30 mouse cellular contexts compared by ENCODE assay signal in the genomic region with DNA sequence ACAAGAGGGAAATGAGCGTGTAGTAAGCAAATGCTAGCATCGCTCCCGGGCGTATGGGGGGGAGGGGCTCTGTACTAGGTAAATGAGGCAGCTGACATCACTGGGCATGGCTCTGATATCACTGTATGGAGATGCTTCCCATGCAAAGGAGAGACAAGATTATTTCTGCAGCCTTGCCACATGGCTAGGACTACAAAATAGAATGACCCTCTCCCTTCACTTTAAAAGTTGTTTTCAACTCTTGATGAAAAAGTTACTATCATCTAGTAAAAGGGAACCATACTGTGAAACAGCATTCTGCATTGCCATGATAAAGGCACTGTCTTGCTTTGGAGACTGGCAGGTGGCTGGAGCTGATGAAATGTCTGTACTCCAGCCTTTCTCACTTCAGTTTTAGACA. TPM values are rescaled to one million over a fixed set of nuclear protein-coding genes. Genes with fewer than 3 reads are reported as not detected.
A peak's percentile ranks its signal among the peaks of the same experiment; 100 is the strongest.
DNase-seq lines count a peak whose midpoint lies in the region; ATAC-seq and TF ChIP-seq lines count a peak whose summit lies in the region.
"Had no signal": no experiment of that assay in that cellular context is flagged by ENCODE, and none has a peak within 500 bp of the region (broad histone marks: within the 10 kb centered on the region; RNA-seq: fewer than 3 reads in every experiment).

No protein-coding gene starts in this region.

- no peak for TF ChIP-seq CTCF in liver, embryonic 14.5 days (IDR thresholded peaks at IDR 0.05; ENCODE audit: low read depth)

- no peak overlapping the region for H3K4me3 ChIP-seq in liver, embryonic 14.5 days (ENCODE audit: insufficient read depth in 1 of 2, low read depth in 2 of 2, low read length in 2 of 2)
- H3K4me3 ChIP-seq: erythroblast, embryonic 14.5 days; heart, adult 2 months; limb, embryonic 13.5 days; lung, embryonic 15.5 days; midbrain, embryonic 13.5 days; myocyte had no signal

- no peaks in the 10 kb centered on the region for H3K9me3 ChIP-seq in liver, embryonic 14.5 days (ENCODE audit: control insufficient read depth, low read length)
- H3K9me3 ChIP-seq: limb, embryonic 13.5 days; lung, embryonic 15.5 days; midbrain, embryonic 13.5 days had no signal

- DNase-seq in retina, postnatal 1 day, result peak; percentile 14
- DNase-seq in retina, embryonic 14.5 days (ENCODE audit: low spot score), result no peak
- peak; percentile 28 to 37 (median 32) for DNase-seq in liver, embryonic 14.5 days (ENCODE audit: low read depth in 3 of 3, low spot score in 3 of 3)
- no peak for DNase-seq in frontal cortex, postnatal 14 days (ENCODE audit: low spot score in 2 of 2)
- no peak for DNase-seq in thymus, postnatal 25 days
- DNase-seq in cerebellum, adult 9-10 months, result no peak
- DNase-seq: B cell, adult 2 months; gastrocnemius, postnatal 25 days; heart, adult 2 months; heart, postnatal 36 days; kidney, adult 8-10 months; kidney, postnatal 25 days; layer of hippocampus, adult 9-11 months; lung, postnatal 4 days; right cerebral cortex, postnatal 25 days; thymus, adult 18-20 months had no signal

- no peaks in the 10 kb centered on the region for H3K27me3 ChIP-seq in liver, embryonic 14.5 days (ENCODE audit: control insufficient read depth, insufficient read depth, low read length)
- H3K27me3 ChIP-seq: limb, embryonic 13.5 days; lung, embryonic 15.5 days; midbrain, embryonic 13.5 days had no signal

- 25% methylated on average over 4 of the region's 4 CpGs for WGBS in liver, embryonic 14.5 days (ENCODE audit: insufficient replicate concordance)

- H3K4me2 ChIP-seq in liver, embryonic 14.5 days (ENCODE audit: low read depth), result no peak overlapping the region
- H3K4me2 ChIP-seq: hindbrain, embryonic 14.5 days; limb, embryonic 13.5 days; lung, embryonic 15.5 days; midbrain, embryonic 13.5 days had no signal

- peak; percentile 50; the same call in 1 of the 2 replicates for ATAC-seq in common myeloid progenitor, adult 5-6 weeks (replicated peaks; ENCODE audit: low read depth, poor library complexity, severe bottlenecking)
- ATAC-seq in liver, embryonic 14.5 days (ENCODE audit: insufficient read depth), result peak; percentile 80
- ATAC-seq: forebrain, embryonic 14.5 days; midbrain, embryonic 13.5 days had no signal

- H3K9ac ChIP-seq in liver, embryonic 14.5 days (replicated peaks), result no peak overlapping the region
- H3K9ac ChIP-seq: hindbrain, embryonic 14.5 days; limb, embryonic 13.5 days; lung, embryonic 15.5 days; midbrain, embryonic 13.5 days had no signal

- H3K4me1 ChIP-seq in liver, embryonic 14.5 days (replicated peaks; ENCODE audit: control insufficient read depth in 2 of 2, insufficient read depth in 2 of 2, low read length in 1 of 2), result peaks cover 4 to 17% of the 10 kb centered on the region in 2 experiments; a peak in 3 of 4 replicates
- H3K4me1 ChIP-seq: limb, embryonic 13.5 days; lung, embryonic 15.5 days; midbrain, embryonic 13.5 days had no signal

- H3K27ac ChIP-seq in liver, embryonic 14.5 days, result no peak overlapping the region
- H3K27ac ChIP-seq: heart, adult 2 months; hindbrain, embryonic 14.5 days; limb, embryonic 13.5 days; lung, embryonic 15.5 days; midbrain, embryonic 13.5 days had no signal

- H3K36me3 ChIP-seq in liver, embryonic 14.5 days (replicated peaks; ENCODE audit: control insufficient read depth, insufficient read depth, low read depth), result no peaks in the 10 kb centered on the region
- H3K36me3 ChIP-seq: limb, embryonic 13.5 days; lung, embryonic 15.5 days; midbrain, embryonic 13.5 days had no signal

- peak; percentile 71 for TF ChIP-seq EP300 in liver, embryonic 14.5 days (IDR thresholded peaks at IDR 0.05; ENCODE audit: low read depth)

RNA-seq across cellular contexts. Expression of a gene that starts 18.2 kb away (rescaled TPM):
- total RNA-seq in common myeloid progenitor, adult 5-6 weeks (2017), result 3.2 and 7.7 TPM in 2 replicates
- 0.92 and 0.99 TPM in 2 replicates for polyA plus RNA-seq in liver, embryonic 14.5 days (2012; rRNA removed)
- polyA plus RNA-seq in liver, embryonic 14.5 days (2014; fragmentation: Nextera tagmentation; extraction: Ambion mirVana), result 0.78 and 0.98 TPM in 2 replicates

RNA-seq across cellular contexts. Expression of a gene that starts 55.6 kb away (rescaled TPM):
- not detected in 2 replicates for total RNA-seq in common myeloid progenitor, adult 5-6 weeks (2017)
- not detected in 2 replicates for polyA plus RNA-seq in liver, embryonic 14.5 days (2012; rRNA removed)
- polyA plus RNA-seq in liver, embryonic 14.5 days (2014; fragmentation: Nextera tagmentation; extraction: Ambion mirVana), result not detected in 2 replicates
- total RNA-seq: gastrocnemius, postnatal 25 days; heart, adult 2 months; heart, postnatal 36 days; left cerebral cortex, postnatal 10 days had no signal
- polyA plus RNA-seq: erythroblast, embryonic 14.5 days; heart, embryonic 14.5 days; hindbrain, embryonic 14.5 days; intestine, embryonic 14.5 days; limb, embryonic 13.5 days; lung, embryonic 15.5 days; midbrain, embryonic 13.5 days; myocyte; neural tube, embryonic 14.5 days; spleen, adult 2 months; stomach, embryonic 14.5 days had no signal

Comparison
In these comparisons a context has a peak if more than half of its experiments do, and no peak if none do; other contexts are left out.
1. DNase-seq: peak in retina, postnatal 1 day (single experiment) and liver, embryonic 14.5 days (3 of 3); none in retina, embryonic 14.5 days (single experiment), frontal cortex, postnatal 14 days (0 of 2), thymus, postnatal 25 days (single experiment) and cerebellum, adult 9-10 months (single experiment).